Mouse (Mus musculus): ENCODE results near the gene Eaf2.

DNA sequence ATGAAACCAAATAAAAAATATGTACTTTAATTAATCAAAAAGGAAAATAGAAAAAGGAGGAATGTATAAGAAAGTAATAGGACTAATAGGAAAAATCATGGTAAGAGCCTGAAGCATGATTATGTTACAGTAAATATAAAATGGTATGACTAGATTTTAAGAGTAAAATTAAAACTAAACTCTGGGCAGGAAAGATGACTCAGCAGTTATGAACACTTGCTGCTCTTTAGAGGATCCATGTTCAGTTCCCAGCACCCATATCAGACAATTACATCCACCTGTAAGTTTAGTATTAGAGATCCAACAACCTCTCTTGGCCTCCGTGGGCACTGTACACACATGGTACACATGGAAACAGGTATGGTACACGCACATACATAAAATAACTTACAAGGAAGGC is 5.4 kb downstream of the Eaf2 start:
- TF ChIP-seq CTCF (IDR thresholded peaks at IDR 0.05; ENCODE audit: low read depth) = no peak
- no peak for TF ChIP-seq EP300 (IDR thresholded peaks at IDR 0.05; ENCODE audit: low read depth)

All from liver, embryonic 14.5 days (tissue).